Mouse (Mus musculus) thymus, postnatal 10 days (tissue): Measurements from ENCODE around the gene Sap25.
"Not testable (repeated sequence)": the region's sequence is repeated elsewhere in the genome, so short reads cannot be mapped to it uniquely, and the experiment has no call there.

Source experiments
- DNase-seq, 2 experiments: peaks; one replicate each; pipeline ENCODE4 v3.0.0; 2021; ENCODE audit warnings: low spot score in 2 of 2

The Sap25 gene

DNA sequence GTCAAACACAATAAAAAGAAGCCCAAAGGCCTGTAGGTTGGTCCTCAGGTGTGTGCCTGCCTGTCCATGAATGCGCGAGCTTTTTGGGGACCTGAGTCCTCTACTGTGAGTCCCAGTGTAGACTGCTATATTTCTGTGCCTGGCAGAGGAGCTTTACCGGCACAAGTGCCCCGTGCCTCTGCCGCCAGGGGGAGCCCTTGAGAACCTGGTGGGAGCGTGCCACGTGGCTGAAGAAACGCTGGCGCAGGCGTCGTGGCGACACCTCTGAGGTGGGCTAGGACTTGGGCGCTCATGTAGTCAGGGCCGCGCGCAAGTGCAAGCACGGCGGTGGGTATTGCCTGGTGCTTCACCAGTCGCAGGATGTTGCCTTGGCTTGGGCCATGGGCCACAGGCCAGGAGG is at the start of gene Sap25:
Gene Sap25, plus strand, starts transcription at position 281 of the 400 bp plus-strand sequence.
- DNase-seq: peak; percentile 38 to 63

DNA sequence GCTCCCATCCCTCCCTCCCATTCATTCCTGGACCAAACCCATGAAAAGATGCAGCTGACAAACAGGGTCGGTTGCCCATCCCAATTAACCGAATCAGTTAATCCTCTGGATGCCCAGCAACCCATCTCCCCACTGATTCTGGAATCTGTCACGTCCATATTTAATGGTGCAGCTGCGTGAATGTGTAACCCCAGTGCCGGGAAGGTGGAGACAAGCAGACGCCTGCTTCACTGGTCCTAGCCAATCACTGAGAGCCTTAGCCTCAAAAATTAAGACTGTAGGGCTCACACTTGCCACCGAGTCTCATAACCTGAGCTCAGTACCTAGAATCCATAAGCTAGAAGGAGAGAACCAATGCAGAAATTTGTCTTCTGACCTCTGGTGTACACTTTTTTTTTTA is 45.2 kb upstream of the Sap25 start:
- no peak for DNase-seq

DNA sequence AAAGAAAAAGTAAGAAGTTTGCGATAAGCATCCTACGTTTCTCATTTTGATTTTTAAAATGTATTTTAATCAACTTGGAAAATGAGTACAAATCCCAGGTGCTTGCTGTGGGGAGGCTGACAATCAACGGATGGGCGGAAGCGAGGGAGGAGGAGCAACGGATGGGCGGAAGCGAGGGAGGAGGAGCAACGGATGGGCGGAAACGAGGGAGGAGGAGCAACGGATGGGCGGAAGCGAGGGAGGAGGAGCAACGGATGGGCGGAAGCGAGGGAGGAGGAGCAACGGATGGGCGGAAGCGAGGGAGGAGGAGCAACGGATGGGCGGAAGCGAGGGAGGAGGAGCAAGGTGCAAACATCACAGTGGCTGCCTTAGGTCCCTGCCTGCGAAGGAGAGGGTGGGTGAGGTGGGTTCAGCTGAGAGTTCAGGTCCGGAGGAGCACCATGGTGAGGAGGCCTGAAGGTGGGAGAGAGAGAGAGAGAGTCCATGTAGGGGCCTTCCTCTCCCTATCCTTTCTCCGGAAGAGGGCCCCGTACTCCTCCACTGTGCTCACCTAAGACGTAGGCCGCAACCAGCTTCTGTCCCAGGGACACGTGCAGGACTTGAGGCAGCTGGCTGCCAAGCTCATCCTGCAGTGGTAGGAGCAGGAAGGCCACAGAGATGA is 44.4 kb upstream of the Sap25 start:
- DNase-seq: peak in 1 of 2 experiments; percentile 48

DNA sequence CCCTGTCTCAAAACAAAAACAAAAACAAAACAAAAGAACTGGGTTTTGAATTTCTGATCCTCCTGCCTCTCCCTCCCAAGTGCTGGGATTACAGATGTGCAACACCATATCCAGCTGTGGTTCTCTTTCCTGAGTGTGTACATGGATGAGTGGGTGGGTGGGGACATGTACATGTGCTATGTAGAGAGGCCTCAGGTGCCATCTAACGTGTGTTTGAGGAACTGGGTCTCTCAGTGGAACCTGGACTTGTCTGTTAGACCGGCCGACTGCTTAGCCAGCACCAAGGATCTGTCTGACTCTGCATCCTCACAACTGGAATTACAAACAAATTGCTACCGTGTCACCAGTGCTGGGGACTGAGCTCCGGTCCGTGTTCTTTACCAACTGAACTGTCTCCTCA is 43.5 kb upstream of the Sap25 start:
- no peak for DNase-seq

DNA sequence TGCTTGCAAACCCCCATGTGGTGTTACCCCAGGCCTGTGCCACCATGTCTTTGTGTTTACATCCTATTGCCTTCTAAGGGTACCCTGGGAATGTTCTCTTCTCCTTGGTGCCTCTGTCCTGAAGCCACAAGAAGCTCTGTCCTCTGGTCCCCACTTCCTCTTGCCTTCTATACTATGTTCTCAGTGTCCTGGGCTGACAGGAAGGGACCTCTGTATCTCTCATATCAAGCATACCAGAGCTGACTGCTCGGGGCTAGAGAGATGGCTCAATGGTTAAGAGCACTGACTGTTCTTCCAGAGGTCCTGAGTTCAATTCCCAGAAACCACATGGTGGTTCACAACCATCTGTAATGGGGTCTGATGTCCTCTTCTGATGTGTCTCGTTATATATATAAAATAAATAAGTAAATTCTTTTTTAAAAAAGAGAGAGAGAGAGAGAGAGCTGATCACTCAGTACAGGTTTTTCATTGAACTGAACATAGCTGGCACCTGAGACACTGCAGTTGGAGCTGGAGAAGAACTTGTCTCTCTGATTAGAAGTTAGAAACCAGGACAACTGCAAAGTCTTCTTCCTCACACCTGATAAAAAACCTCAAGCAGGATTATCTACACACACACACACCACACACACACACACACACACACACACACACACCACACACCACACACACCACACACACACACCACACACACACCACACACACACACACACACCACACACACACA is 42.9 kb upstream of the Sap25 start:
- no peak for DNase-seq

DNA sequence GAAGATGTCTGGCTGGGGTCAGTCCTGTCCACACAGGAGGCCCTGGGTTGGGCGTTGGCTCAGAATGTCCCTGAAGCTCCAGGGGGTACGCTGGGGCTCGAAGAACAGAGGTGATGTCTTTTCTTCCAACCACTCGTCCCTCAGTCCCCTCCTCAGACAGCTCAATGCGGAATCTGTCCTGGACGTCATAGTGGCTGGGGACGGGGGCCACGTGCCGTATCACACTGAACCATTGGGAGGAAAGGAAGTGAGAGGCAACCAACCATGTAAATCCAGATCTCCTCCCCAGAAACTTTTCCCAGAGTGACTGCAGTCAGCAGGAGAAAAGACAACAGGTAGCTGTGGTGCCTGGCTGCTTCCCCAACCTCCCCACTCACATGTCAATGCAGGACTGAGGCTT is 41.5 kb upstream of the Sap25 start:
- no peak for DNase-seq

DNA sequence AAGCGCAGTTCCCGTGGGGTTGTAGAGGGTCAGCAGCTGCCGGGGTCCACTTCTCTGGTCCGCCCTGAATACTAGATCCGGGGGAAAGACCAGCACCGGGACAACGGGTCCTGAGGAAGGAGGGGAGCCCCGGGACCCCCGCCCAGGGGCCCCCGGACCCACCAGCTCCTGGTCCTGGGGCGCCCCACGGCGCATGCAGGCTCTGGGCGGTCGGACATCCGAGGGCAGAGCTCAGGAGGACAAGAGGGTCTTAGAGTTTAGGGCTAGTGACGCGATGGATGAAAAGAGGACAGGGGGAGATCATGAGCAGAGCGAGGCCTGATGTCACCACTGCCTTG is 40.9 kb upstream of the Sap25 start:
- DNase-seq: no peak

DNA sequence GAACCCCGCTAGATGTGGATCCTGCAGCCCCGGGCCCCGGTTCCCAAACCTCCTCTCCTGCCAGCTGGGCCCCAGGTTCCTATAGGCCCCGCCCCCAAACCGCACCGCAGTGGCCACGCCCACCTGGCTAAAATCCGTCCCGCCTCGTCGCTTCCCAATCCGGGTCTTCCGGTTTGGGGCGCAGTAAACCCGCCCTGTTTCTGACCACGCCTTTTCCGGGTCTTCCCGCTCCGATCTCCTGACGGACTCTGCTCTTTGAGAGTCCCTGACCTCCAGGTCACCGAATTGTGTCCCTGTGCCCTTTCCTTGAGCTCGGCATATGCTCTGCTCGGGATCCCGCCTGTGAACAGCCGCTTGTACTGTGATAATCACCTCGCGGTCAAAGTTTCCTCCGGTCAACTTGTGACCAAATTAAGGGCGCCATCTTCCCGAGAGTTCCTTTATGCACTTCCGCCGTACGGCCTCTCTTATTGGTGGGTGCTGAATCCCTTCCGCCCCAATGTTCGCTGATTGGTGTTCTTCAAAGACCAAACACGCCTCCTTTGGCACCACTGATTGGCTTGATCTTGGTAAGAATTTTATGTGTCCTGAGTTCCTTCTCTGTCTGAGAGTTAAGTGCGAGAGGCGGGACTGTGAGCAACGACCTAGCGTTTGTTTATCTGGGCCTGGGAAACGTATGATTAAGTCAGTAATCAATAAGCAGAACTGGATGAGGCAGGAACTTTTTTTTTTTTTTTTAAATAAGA is 40.3 kb upstream of the Sap25 start, which contains the start of gene Mospd3:
Gene Mospd3, minus strand, starts transcription at position 440 of the 746 bp plus-strand sequence.
- DNase-seq: peak; percentile 96 to 98

DNA sequence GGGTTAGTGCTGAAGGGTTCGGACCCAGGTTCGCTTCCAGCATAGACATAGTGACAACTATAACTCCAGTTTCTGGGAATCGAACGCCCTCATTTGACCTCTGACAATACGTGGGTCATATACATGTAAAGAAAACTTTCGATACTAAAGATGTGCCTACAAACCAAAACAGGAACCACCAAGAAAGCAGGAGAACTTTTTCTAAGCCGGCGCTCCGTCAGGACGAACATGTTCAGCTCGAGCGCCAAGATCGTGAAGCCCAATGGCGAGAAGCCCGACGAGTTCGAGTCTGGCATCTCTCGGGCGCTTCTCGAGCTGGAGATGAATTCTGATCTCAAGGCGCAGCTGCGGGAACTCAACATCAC is 39.8 kb upstream of the Sap25 start:
- peak in 1 of 2 experiments; percentile 25 for DNase-seq

DNA sequence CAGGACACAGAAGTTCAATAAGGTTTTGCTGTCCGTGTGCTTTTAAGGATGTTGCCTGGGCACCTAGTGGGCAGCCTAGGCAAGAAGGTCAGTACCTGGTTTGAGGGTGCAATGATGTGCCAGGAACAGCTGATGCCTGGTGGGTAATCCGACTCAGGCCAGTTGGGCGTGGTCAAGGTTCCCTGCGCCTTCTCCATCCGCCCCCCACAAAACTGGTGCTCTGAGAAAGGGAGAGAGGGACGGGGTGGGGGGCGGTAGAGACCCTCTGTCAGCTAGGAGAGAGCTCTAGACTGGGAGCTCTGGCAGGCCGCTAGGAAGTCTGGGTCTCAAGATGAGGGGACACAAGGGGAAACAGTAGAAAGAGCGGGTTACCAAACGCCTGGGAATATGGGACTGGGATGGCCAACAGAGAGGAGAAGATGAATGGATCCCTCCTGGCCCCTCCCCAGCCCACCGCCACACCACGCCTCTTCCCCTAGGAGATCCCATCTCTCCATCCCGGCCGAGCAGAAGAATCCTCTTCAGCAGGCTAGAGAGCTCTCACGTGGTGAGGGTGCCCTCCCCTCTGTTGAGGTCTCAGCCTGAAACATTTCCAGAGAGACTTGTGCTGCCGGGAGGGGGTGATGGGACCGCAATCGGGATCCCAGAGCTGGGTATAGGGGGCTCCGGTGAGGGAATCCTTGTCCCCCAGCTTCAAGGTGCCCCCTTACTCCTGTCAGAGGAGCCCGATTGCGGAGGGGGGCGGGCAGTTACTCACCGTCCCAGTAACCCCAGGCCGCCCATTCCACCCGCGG is 33.1 kb upstream of the Sap25 start:
- no peak for DNase-seq

DNA sequence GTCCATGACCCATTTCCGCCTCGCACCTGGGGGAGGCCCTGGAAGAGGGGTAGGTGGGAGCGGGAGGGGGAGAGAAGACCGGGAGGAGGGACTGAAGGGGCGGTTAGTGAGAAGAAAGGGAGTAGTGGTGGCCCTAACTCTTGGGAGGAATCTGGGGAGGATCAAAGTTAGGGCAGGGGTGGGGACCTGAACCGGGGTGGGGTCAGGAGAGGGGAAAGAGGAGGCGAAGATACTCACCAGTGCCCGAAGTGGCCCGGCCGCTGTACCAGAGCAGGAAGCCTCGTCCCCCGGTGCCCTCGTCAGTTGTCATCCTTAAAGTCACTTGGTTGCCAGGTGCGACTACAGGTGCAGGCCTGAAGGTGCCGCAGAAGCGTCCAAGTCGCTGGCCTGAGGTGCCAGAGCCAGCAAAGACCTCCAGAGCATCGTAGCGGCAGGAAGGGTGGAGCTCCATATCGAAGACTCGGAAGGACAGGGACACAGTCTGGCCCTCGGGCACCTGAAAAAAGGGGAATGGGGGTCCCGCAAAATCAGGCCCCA is 32.4 kb upstream of the Sap25 start:
- no peak for DNase-seq

DNA sequence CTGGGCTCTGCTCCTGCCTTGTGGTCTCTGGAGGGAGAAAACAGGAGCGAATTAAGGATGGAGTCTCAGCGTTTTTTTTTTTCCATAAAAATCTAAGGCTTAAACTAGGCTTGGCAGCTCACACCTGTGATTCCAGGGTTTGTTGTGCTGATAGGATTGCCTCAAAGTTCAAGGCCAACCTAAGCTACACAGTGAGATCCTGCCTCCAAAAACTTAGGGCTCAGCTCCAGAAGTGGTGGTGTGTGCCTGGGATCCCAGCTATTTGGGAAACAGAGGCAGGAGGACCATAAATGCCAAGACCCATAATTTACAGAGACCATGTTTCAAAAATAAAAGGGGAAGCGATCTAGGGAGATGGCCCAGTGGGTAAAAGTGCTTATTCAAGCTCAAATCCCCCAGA is 31.8 kb upstream of the Sap25 start:
- no peak for DNase-seq

DNA sequence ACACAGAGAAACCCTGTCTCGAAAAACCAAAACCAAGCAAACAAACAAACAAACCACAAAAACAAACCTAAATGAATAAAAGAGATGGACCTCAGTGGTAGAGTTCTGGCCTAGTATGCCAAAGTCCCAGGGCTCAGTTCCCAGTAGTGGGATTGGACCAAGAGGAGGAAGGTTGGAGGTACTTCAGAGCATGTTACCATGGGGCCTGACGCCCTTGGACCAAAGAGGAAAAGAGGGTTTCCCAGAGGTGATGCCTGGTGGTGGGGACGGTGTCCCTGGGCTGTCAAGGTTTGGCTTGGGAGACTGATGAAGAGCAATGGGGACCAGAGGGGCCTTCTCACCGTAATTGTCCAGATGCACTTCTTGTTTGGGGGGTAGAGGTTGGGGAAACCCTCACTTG is 31.1 kb upstream of the Sap25 start:
- DNase-seq: no peak

DNA sequence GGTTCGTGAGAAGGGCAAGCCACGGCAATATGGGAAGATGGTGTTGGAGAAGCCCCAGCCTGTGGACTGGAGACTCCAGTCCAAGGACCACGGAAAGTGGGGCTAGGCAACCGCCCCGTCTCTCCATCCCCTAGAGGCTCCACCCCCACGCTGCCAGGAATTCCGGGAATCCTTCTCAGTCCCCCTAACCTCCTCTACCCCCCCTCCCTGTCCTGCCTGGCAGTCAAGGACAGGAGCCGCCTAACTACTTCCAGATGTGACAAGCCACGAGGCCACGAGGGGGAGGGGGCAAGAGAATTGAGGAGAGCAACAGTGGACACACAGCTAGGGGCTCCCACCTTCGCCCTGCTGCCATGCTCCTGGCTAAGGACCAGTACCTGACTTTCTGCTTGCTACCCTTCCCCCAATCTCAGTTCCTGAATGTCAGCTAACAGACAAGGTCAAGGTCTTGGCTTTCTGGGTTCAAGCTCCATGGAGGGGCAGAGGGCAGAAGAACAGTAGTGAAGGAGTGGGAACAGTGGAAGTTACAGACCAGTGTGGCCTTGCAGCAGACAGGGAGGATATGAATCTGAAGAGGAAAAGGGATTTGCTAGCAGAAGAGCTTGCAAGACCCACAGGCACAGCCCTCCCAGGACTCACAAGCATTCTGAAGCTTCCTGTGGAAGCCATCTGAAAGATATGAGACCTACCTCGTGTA is 30.4 kb upstream of the Sap25 start:
- no peak for DNase-seq

DNA sequence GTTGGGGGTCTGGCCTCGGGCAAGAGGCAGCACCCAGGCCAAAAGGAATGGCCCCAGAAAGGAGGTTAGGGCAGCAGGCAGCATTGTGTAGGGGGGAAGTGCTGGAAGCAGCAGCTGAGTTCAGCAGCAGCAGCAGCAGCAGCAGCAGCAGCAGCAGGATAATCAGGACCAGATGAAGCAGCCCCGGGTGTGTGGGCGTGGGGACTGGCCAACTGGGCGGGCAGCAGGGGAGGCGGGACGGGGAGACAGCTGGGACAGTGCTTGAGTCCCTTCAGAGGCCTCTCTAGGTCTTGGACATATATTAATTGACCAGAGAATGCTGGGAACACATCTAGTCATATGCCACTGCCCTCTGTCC is 29.9 kb upstream of the Sap25 start:
- DNase-seq: no peak

DNA sequence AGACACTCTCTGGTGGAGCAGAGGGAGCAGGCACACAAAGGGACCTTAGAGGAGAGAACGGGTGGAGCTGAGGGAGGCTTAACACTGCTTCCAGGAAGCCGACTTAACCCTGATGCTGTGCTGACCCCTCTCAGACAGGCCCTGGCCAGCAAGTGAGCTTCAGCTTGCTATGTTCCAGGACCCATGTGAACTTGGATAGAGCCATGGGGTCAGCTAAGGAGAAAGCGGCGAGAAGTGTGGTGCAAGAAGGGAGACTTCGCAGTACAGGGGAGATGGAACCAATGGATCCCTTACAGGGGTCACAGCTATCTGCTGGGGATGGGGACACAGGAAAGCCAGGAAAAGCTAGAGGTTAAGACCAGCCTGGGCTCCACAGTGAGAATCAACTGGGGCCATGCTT is 28.1 kb upstream of the Sap25 start:
- DNase-seq: no peak

DNA sequence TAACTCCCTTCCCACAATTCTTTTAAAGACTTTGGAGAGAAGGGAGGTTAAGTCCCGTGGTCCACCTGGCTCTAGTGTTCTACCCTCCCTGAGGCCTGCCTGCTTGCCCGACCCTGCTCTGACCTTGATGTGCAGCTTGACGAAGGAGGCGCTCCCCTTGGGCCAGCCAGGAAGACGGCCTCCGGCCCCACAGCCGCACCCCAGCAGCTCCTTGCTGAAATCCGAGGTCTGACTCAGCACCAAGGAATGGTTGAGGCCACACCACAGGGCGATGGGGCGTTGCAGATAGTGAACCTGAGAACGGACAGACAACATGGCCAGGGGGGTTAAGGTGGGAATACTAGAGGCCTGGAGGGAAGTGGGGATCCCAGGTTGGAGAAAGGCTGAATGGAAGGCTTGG is 27.6 kb upstream of the Sap25 start, which contains the start of gene Pcolce:
Gene Pcolce, minus strand, starts transcription at position 235 of the 400 bp plus-strand sequence.
- DNase-seq: no peak

DNA sequence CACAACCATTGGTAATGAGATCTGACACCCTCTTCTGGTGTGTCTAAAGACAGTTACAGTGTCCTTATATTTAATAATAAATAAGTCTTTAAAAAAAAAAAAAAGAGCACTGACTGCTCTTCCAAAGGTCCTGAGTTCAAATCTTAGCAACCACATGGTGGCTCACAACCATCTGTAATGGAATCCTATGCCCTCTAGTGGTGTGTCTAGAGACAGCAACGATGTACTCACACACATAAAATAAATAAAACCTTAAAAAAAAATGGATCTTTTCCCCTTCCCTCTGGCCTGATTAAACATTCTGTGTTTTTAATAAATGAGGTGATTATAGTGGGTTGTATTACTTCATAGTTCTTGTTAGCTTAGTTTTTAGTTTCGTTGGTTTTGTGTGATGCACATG is 26.2 kb upstream of the Sap25 start:
- not testable (repeated sequence) for DNase-seq

DNA sequence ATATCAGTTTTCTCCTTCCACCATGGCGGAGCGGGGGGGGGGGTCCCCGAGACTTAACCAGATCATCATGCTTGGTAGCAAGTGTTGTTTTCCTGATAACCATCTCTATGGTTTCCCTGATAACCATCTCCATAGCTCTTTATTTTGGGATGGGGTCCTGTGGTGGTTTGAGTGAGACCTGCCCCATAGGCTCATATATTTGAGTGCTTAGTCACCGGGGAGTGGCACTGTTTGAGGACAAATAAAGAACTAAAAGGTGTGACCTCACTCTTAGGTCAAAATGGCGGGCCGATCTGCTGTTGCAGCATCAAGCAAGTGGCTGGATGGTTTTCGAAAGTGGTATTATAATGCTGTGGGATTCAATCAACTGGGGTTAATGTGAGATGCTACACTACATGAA is 25.8 kb upstream of the Sap25 start:
- no peak for DNase-seq

DNA sequence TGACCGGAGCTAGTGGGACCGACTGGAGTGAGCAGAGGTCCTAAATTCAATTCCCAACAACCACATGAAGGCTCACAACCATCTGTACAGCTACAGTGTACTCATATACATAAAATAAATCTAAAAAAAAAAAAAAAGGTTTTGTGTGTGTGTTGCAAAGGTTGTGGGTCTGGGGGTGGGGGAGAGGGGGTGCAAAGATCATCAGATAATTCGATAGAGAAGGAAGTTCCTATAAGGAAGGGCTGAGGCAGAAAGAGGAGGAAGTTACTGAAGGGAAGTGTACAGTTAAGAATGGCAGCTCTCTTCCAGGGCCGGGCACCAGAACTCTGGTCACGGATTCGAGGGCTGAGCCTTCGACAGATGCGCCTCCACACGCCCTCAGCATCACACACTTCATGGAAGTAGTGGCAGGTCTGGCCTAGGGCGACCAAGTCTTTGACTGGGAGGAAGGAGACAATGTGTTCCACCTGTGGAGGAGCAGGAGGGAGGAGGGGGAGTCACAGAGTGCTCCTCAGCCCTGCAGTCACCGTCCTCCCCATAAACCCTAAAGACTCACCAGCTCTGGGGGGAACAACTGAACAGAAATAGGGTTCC is 17.1 kb upstream of the Sap25 start:
- DNase-seq: no peak

DNA sequence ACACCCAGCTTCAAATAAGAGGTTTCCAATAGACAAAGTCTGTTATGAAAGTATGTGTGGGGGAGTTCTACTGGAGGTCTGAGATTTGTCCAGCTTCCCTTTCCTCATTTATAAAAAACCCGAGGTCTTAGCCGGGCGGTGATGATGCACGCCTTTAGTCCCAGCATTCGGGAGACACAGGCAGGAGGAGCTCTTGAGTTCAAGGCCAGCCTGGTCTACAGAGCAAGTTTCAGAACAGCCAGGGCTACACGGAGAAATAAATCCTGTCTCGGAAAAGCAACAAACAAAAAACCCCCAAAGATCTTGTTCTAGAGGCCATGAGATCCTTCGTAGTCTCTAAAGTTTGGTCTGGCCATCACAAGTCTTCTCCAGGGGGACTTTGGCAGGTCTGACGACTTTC is 13.1 kb upstream of the Sap25 start:
- DNase-seq: no peak
